Mouse (Mus musculus) liver, embryonic 14.5 days (tissue): ENCODE data around the gene Pnpla3. TPM values are rescaled to one million over a fixed set of nuclear protein-coding genes. Genes with fewer than 3 reads are reported as not detected.

Experiments
- ATAC-seq: fragments of 200-750 bp; cut with Nextera tagmentation; 2 replicates; pipeline ENCODE4 v1.8.0; 2017; ENCODE audit warnings: moderate number of reproducible peaks, mild to moderate bottlenecking, moderate library complexity; ENCODE audit not compliant: insufficient read depth
- DNase-seq, 3 experiments: peaks; one replicate each; pipeline ENCODE4 v3.0.0-alpha.2; 2012 to 2013; ENCODE audit warnings: low read depth in 3 of 3, low spot score in 3 of 3
- H3K27ac ChIP-seq: fragments of 300-500 bp; sonication (generic); 2 replicates; pipeline ENCODE4 v1.5.1; 2014; ENCODE audit warnings: moderate library complexity, mild to moderate bottlenecking, control low read depth, inconsistent platforms
- H3K27me3 ChIP-seq: fragments of 300-500 bp; sonication (generic); 2 replicates; pipeline ENCODE4 v1.6.1; 2014; ENCODE audit warnings: mild to moderate bottlenecking, low read length, moderate library complexity; ENCODE audit not compliant: control insufficient read depth, insufficient read depth
- H3K36me3 ChIP-seq: fragments of 300-500 bp; sonication (generic); replicated peaks from 2 replicates; pipeline ENCODE4 v1.6.1; 2014; ENCODE audit warnings: low read depth; ENCODE audit not compliant: control insufficient read depth, insufficient read depth
- H3K4me1 ChIP-seq, 2 experiments: fragments of 200-500 bp in 1 of 2; fragments of 300-500 bp in 1 of 2; sonication (generic) in 1 of 2; replicated peaks; 2 replicates each; pipeline ENCODE4 v1.6.1; 2012 to 2014; ENCODE audit warnings: antibody characterized with exemption in 1 of 2, inconsistent platforms in 1 of 2, low read length in 1 of 2; ENCODE audit not compliant: control insufficient read depth in 2 of 2, insufficient read depth in 2 of 2
- H3K4me2 ChIP-seq: fragments of 300-500 bp; sonication (generic); 2 replicates; pipeline ENCODE4 v1.6.1; 2014; ENCODE audit warnings: low read depth, mild to moderate bottlenecking, control low read depth, moderate library complexity
- H3K4me3 ChIP-seq, 2 experiments: fragments of 200-500 bp in 1 of 2; fragments of 300-500 bp in 1 of 2; sonication (generic) in 1 of 2; 2 replicates each; pipeline ENCODE4 v1.5.1; 2012 to 2014; ENCODE audit warnings: low read depth in 2 of 2, low read length in 2 of 2, mild to moderate bottlenecking in 2 of 2, control low read depth in 1 of 2, inconsistent platforms in 1 of 2, moderate library complexity in 1 of 2; ENCODE audit not compliant: insufficient read depth in 1 of 2
- H3K9ac ChIP-seq: fragments of 300-500 bp; sonication (generic); replicated peaks from 2 replicates; pipeline ENCODE4 v1.6.1; 2014; ENCODE audit warnings: mild to moderate bottlenecking, control low read depth, moderate library complexity
- H3K9me3 ChIP-seq: fragments of 300-500 bp; sonication (generic); 2 replicates; pipeline ENCODE4 v1.6.1; 2016; ENCODE audit warnings: low read length, mixed read lengths; ENCODE audit not compliant: control insufficient read depth
- CTCF ChIP-seq: IDR thresholded peaks from 2 replicates; pipeline ENCODE4 v1.5.1; 2016; ENCODE audit warnings: antibody characterized with exemption, low read depth, control low read depth
- EP300 ChIP-seq: IDR thresholded peaks from 2 replicates; pipeline ENCODE4 v1.6.1; 2016; ENCODE audit warnings: antibody characterized with exemption, low read depth
- WGBS: fragments of 180-500 bp; shearing (Covaris S2); extraction: QIAGEN DNeasy Blood & Tissue Kit; methylation state at CpG from one replicate; pipeline ENCODE4 v1.1.7; 2014; ENCODE audit not compliant: insufficient replicate concordance; 5-methylcytosine and 5-hydroxymethylcytosine counted together
- polyA plus RNA-seq, 2 experiments: library from polyadenylated mRNA; depleted of rRNA in 1 of 2; stranded (reverse) in 1 of 2; unstranded in 1 of 2; fragments of >200 nt; fragmentation: Nextera tagmentation in 1 of 2; extraction: Ambion mirVana in 1 of 2; gene quantifications; 2 replicates each; pipeline versions ENCODE4 v1.2.1 to v1.2.3; 2012 to 2014

Gene Pnpla3
- polyA plus RNA-seq, 2 experiments = 0.72 to 4.0 TPM

DNA sequence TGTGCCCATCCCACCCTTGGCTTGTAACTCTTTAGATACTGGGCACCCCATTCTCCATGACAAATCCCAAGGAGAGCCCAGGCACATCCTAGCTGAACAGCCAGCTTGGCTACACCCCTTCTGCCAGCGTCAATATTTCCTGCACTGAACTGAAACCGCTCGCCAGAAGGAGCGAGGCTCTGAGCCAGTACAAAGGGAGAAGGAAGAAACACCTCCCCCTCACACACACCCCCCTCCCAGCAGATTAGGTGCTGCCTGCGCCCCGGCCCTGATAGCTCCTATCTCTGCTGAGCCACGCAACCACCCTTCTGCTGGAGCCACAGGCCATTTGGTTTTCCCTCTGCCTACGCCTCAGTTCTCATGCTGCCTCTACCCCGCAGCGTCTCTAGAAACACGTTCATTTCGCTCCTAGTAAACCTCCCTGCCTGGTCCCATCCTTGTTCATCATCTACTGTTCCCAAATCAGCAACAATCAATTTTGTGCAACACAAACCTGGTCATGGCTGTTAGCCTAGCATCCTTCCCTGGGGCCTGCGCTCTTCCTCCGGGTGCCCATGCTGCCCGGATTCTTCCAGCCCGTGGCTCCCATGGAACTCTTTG lies 63.6 kb downstream of the Pnpla3 start:
- peak overlapping the region; percentile 49 for H3K9ac ChIP-seq
- H3K4me1 ChIP-seq = peaks cover 14 to 23% of the 10 kb centered on the region in 2 experiments
- no peaks in the 10 kb centered on the region for H3K27me3 ChIP-seq
- TF ChIP-seq EP300 (peak; percentile 90), CTCF (no peak)
- peak overlapping the region; percentile 71 for H3K27ac ChIP-seq
- peak overlapping the region; percentile 78 for H3K4me2 ChIP-seq
- DNase-seq (peak; percentile 56 to 71 (median 71)), ATAC-seq (peak; percentile 92)
- no peaks in the 10 kb centered on the region for H3K36me3 ChIP-seq
- no peaks in the 10 kb centered on the region for H3K9me3 ChIP-seq
- 1% methylated on average over 16 of the region's 16 CpGs for WGBS
- H3K4me3 ChIP-seq = peak overlapping the region; percentile 59 to 67

DNA sequence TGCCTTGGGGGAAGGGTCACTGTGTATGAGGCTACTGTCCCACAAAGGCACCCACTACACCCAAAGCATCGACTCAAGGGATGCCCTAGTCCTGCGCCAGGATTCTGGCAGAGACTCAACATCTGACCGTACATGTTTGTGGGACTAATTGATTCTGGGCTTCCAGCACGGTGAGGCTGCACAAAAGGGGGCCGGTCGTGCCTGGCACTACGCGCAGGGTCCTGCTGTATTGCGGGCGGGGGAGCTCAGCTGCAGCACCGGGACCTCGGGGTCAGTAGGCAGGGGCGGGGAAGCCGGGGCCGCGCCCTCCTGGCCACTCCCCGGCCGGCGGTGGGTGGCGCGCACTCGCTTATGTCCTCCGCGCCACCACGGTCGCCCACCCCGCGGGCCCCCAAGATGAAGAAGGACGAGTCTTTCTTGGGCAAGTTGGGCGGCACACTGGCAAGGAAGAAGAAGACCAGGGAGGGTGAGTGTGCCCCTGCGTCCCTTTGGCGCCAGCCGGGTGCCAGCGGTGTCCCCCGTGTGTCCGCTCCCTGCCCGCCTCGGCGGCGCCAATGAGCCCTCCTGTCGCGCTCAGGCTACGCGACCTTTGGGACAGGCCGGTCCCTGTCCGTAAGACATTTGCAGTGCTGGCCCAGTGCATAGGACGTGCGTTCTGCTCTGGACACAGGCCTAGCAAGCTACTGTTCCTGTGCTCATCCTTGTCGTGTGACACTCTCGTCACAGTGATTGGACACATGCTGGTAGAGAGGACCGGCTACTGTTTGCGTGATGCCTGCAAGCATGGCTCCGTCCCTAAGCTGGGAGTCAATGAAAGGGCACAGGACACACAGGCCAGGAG lies 64.3 kb downstream of the Pnpla3 start, which contains the start of gene Parvb:
TSS of gene Parvb (plus strand) at position 323 of the 841 bp plus-strand sequence.
- H3K27me3 ChIP-seq = no peaks in the 10 kb centered on the region
- no peak for TF ChIP-seq EP300
- peak; percentile 34 for TF ChIP-seq CTCF
- no peaks in the 10 kb centered on the region for H3K9me3 ChIP-seq
- H3K4me3 ChIP-seq = peak within 1 kb of the TSS; percentile 59 to 67
- WGBS = under 1% methylated on average over 52 of the region's 53 CpGs
- no peaks in the 10 kb centered on the region for H3K36me3 ChIP-seq
- peaks cover 14 to 23% of the 10 kb centered on the region in 2 experiments for H3K4me1 ChIP-seq
- no peak for DNase-seq
- peak; percentile 71 for ATAC-seq
- peak within 1 kb of the TSS; percentile 71 for H3K27ac ChIP-seq
- H3K4me2 ChIP-seq = peak within 1 kb of the TSS; percentile 78
- peak within 1 kb of the TSS; percentile 49 for H3K9ac ChIP-seq

DNA sequence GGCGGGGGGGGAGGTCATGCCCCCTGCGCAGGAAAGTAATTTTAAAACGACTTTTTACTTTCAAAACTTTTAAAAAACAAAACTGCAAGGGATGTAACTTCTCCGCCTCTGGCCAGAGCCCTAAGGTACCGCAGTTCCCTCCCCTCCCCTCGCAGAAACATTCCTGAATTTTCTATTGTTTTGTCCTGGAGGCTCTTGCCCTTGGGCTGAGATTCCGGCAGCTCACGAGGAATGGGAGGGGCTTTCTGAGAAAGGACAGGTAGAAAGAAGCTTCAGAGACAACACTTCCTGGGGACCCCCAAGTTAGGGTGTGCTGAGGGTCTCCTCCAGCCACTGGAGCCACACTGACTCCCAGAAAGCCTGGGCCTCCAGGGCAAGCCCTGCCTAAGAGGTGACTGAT lies 65.0 kb downstream of the Pnpla3 start:
- H3K27me3 ChIP-seq = no peaks in the 10 kb centered on the region
- H3K9ac ChIP-seq = peak overlapping the region; percentile 49
- H3K9me3 ChIP-seq = no peaks in the 10 kb centered on the region
- 43% methylated on average over 8 of the region's 8 CpGs for WGBS
- no peak for TF ChIP-seq EP300
- H3K4me3 ChIP-seq = peak overlapping the region; percentile 59 to 67
- no peaks in the 10 kb centered on the region for H3K36me3 ChIP-seq
- peaks cover 14 to 23% of the 10 kb centered on the region in 2 experiments for H3K4me1 ChIP-seq
- DNase-seq (no peak), ATAC-seq (no peak)
- no peak overlapping the region; the same call in 1 of the 2 replicates for H3K27ac ChIP-seq
- peak overlapping the region; percentile 78 for H3K4me2 ChIP-seq

DNA sequence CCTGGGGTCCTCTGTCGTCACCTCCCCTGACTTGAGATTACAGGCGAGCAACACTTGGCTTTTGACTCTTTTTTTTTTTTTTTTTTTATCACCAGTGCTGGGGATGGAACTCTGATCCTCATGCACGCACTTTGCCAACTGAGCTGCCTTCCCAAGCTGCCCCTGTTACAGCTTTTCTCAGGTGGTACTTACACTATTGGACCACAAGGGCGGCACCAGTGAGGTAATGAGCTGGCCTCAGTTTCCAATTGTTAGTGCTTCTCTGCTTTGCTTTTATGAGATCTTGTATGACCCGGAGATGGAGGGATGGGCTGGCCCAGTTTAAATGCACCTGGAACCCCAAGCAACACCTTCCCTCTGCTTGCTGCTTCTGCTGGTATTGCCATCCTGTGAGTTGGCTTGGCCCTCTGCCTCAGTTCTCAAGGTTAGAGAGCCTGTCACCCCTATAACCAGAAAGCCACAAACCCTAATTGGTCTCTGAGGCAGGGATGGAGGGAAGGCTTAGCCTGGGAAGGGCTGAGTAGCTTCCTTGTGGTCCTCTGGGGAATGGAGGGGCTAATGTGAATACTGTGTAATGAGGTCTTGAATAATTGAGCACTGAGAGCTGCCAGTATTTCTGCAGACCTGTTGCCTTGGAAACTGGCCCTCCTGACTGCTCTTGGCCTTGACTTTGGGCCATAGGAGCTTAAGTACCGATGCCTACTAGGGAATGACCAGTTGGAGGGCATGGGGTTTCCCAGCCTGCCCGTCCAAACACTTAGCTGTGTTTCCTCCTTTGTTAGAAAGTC lies 67.4 kb downstream of the Pnpla3 start:
- WGBS = 66% methylated on average over 7 of the region's 7 CpGs
- H3K9me3 ChIP-seq = no peaks in the 10 kb centered on the region
- ATAC-seq (no peak), DNase-seq (no peak)
- no peak overlapping the region for H3K4me2 ChIP-seq
- no peak overlapping the region for H3K27ac ChIP-seq
- TF ChIP-seq EP300 (no peak), CTCF (peak; percentile 48)
- no peaks in the 10 kb centered on the region for H3K36me3 ChIP-seq
- H3K27me3 ChIP-seq = no peaks in the 10 kb centered on the region; the same call in 1 of the 2 replicates
- no peak overlapping the region for H3K4me3 ChIP-seq
- peaks cover 13 to 30% of the 10 kb centered on the region in 2 experiments for H3K4me1 ChIP-seq
- no peak overlapping the region for H3K9ac ChIP-seq
